Mouse (Mus musculus) MEL-GATA-1-ER (cell line): ENCODE measurements at regions not wholly inside any gene's neighbourhood (a gene's known extent, or its start where the extent isn't known, plus 50 kb on each side); places are given as distances from the start of the nearest gene placed in this dataset.

Experiments used
- DNase-seq: peaks from one replicate; pipeline ENCODE4 v3.0.0-alpha.2; 2012; ENCODE audit warnings: low read depth; ENCODE audit errors: extremely low read depth

DNA sequence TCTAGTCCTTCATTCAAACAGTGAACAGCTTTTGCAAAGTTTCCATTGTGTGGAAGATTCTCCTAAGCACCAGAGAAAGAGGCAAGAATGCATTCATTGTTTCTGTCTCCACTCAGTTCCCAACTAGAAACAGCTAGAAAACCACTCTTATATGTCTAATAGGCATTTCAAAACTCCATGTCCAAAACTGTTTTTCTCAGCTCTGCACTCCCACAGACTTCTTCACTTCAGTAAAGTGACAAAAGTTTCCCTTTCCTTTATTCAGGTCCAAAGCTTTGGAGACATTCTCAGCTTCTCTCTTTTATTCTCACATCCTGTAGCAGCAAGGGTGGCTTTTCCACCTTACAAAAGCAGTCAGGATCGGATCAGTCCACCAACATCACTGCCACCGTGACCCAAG, 166.0 kb downstream of the Mreg start:
- DNase-seq, result no peak

GRCm38 (mm10) chr1:72038518-72038917, 173.6 kb downstream of the Mreg start:
- no peak for DNase-seq

GRCm38 (mm10) chr1:72036600-72036999, 175.5 kb downstream of the Mreg start:
- DNase-seq, result no peak

DNA sequence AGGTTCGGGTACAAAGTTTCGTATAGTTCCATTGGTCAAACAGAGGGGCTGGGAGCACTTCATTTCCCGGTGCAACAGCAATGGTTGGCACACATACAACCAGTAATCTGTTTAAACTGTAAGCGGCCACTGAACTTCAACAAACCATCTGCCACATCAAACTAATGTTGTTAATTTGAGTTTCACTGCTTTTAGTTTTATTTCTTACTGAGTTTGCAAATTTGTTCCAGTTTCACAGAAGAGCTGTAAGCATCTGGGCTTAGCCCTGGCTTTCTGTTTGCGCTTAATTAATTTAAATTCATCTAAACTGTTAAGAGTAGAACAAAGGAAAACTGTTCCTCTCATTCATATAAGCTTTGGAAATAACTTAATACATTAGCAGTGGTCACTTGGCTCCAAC, 176.0 kb downstream of the Mreg start:
- DNase-seq, result no peak

DNA sequence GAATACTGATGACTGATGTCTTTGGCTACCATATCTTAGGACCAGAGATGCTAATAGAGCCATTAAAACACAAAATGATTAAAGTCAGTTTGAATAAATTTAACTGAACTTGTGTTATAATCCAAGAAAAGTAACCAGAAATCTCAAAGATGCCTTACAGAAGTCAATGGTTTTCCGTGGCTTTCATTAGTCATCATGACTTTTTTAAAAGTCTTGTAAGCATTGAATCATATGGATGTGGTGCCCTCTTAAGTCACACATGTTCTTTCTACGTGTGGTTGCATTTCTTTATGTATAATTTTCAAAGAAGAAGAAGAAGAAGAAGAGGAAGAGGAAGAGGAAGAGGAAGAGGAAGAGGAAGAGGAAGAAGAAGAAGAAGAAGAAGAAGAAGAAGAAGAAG, 178.2 kb downstream of the Mreg start:
- no peak for DNase-seq

DNA sequence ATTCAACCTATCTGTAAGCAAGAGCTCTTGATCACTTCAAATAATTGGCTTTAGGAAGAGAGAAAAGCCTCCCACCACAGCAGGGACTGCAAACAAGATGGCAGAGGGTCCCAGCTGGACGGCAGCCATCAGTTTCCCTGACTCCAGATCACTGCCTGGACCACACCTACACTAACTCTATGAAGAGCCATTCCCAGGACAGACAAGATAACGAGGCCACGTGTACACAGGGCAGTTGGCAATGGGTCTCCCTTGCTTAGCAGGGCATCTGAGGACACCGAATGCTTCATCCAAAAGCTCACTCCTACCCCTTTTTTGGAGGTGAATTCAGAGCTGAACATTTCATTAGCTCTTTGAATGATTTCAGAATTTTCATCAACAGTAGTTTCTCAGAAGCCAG, 179.9 kb downstream of the Mreg start:
- DNase-seq, result no peak

DNA sequence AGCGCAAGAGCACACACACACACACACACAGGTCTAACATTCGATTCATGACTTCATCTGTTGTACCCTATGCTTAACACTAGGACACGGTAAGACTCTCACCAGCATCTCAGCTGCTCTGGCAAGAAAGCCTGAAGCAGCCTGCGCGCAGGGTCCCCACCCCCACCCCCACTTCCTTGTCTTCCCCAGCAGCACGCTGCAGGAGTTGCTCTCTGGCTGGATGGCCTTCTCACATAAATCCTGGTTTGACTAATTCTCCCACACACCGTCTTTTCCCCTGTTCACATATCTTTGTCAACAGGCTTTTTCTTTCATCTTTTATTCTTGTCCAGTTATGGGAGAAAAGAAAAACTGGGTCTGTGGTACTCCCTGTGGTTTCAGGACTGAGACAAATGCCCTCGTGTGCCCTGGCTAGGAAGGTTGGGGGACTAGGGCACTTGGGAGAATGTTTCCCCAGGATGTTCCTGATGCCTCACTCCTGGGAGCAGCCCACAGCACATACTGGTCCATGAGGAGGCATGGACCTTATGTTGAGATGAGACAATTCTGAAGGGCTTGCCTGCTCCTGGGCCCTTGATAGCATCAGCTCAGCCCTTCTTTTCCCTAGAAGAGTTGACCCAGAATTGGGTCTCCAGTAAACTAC, 181.2 kb downstream of the Mreg start:
- DNase-seq, result no peak

GRCm38 (mm10) chr1:72029625-72030024, 182.5 kb downstream of the Mreg start:
- DNase-seq, result no peak

DNA sequence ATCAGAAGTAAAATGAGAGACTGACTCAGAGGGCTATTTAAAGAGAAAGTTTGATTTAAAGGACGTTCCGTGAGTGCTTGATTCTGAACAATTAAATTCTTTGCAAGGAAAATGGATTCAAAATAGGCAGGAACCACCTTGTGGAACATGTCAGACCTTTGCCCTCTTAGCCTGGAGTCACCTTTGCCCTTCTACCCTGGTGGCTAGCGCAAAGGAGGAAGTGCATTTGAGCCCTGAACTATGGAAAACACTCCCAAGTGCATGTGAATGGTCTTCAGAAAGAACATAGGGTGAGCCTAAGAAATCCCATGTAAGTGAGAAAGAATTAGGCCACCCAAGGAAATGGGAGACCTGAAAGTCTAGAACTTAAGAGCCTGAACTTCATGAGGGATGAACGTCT, 185.2 kb downstream of the Mreg start:
- DNase-seq, result no peak

DNA sequence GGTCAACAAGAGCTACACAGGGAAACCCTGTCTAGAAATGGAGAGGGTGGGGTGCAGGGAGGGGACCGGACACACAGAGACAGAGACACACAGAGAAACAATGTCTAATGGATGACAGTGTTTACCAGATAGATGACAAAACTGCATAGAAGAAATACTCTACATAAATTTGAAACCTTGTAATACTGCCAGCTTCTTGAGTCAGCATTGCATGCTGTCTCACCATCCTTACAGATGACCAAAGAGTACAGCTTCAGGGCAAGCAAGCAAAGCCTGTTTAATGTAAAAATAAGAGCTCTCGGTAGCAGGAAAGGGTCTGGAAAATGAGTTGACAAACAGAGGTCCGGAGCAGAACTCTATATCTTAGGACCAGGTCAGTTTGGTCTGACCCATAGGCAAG, 189.5 kb downstream of the Mreg start:
- no peak for DNase-seq

GRCm38 (mm10) chr1:72018479-72019222, 193.5 kb downstream of the Mreg start:
- DNase-seq, result no peak

GRCm38 (mm10) chr1:72017814-72018478, 194.2 kb downstream of the Mreg start:
- DNase-seq, result no peak

GRCm38 (mm10) chr1:72015471-72015870, 196.6 kb downstream of the Mreg start:
- DNase-seq, result no peak

DNA sequence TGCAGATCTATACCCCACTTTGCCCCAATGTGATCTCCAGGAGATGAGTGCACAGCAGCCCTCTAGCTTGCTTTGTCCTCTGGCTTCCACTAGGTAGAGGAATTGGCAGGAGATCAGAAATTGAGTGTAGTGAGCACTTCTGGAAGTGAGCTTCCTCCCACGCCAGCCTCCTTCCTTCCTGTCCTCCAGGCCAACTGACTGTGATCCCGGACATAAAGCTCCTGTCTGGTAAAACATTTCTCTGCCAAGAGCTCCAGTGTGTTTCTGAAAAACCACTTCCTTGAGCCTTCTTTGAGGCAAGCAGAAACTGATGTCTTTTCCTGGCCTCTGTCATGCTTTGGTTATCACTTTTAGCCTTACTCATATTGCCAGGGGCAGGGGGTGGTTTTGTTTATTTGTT, 197.5 kb downstream of the Mreg start:
- no peak for DNase-seq

DNA sequence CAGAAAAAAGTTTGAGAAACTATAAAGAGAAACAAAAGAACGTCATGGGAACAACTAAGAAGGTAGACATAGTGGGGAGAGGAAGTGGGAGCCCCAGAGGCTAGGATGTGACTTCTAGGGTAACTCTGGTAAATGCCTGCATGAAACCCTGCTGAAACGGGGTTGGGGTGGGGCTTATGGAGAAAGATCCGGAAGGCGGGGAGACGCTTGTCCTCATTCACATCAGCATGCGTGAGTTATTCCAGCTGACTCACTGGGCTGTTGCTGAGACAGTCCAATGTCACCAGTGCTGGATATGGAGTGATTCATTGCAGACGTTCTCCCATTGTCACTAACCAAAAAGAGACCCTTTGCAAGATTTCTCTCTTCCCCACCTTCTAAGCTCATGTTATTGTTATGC, 198.2 kb downstream of the Mreg start:
- no peak for DNase-seq

- DNase-seq, result no peak
These were observed 199.4 kb downstream of the Mreg start for GRCm38 (mm10) chr1:72012710-72013109.

- DNase-seq, result peak; percentile 2
These were observed 202.7 kb downstream of the Mreg start for GRCm38 (mm10) chr1:72009270-72009928.

GRCm38 (mm10) chr1:72006696-72007291, 205.3 kb downstream of the Mreg start:
- DNase-seq, result no peak

DNA sequence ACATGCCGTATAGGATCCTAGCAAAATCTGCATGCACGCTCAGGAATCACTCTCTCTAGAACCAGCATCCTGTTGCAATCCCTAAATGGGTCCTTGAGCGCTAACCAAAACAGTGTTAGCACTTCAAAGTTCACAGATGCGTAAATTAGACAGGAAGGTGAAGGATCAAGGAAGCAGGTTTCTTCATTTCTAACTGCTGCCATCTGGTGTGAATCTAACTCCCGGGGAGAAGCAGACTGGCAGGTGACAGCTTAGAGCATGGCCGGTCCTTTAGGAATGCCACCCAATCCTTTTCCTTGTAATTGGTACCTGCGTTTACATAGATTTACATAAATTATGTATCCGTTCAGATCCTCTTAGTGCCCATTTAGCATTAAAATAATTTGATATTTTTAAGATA, 206.2 kb downstream of the Mreg start:
- DNase-seq, result no peak

DNA sequence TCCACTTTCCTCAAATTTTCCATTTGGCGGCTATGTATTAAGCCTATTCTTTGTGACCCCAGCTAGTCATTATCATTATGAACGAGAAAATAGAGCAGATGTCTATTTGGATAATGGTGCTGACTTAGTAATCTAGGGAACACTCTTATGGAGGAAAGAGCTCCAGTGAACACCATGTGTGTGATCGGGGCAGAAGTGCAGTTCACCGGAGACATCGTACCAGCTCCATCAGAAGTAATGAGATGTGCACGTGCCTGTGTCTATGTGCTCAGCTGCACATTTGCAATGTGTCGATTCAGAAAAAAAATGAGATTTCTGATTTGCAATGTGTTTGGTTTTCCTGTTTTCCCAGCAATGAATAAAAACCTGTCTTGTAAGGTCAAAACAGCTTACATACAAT, 206.6 kb downstream of the Mreg start:
- no peak for DNase-seq

DNA sequence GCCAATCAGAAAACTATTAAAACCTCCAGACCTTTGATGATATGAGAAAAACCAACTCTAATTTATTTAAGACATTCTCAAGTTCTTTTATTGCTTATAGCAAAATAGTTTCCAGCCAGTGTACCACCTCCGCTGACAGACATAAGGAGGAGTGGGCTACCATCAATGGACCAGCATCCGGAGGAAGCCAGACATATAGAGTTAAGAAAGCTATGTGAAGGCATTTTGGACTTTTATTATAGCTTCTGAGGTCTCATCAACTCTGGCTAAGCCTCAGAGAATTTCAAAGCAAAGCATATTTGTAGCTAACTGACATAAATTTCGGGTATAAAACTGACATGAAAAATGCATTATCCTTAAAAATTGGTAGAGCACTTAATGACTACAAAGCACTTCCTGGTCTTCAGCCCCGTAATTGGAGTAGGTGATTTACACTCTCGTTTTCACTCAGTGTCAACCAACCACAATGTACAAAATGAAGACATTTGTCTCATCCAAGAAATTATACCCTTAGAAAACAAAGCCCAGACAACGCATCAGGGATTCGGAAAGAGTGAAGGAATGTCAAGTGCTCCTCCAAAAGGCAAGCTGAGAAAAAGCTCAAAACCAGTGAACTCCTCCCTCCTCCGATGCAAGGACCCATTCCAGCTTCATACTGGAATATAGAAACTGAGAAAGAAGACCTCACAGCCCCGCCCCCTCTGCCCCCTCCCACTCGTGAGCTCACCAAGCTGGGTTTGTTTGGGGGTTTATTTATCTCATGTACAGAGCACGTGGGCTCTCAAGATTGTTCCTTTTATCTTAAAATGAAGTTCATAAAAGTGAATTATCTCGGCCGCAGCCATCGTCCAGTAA, 208.5 kb downstream of the Mreg start:
- DNase-seq, result no peak
